Mouse (Mus musculus) spleen, adult 2 months (tissue): ENCODE results near the gene Fxyd5.

Experiments used
- CTCF ChIP-seq: fragments of 200-500 bp; IDR thresholded peaks from 2 replicates; pipeline ENCODE4 v1.5.1; 2011; ENCODE audit warnings: mild to moderate bottlenecking, inconsistent platforms; ENCODE audit not compliant: insufficient read depth, insufficient read length, insufficient replicate concordance; ENCODE audit errors: extremely low read depth
- POLR2A ChIP-seq: fragments of 200-500 bp; IDR thresholded peaks from 2 replicates; pipeline ENCODE4 v1.6.1; 2011; ENCODE audit warnings: low read depth, low read length, inconsistent platforms

DNA sequence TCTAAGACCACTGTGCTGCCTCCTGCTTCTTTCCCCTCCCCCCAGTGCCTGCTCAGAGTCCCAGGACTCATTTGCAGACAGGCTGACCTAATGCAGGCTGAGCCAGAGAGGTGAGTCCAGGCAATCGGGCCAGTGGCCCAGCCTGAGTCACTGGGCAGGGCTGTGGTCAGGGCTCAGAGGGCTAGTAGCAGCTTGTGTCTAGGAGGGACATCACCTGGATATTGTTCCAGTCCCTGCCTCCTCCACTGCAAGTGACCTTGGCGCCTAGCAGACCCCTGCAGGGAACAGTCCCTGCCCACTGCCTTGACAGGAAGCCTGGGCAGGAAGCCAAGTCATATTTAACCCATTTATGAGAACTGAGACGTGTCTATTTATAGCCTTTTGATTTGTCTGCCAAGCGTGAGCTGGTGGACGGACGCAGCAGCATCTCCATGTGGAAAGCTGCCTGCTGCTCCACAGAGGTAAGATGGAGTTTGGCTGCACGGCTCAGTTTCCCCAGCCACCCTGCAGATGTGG lies 41.7 kb downstream of the Fxyd5 start:
- no peak for TF ChIP-seq CTCF
- TF ChIP-seq POLR2A, result no peak; the same call in 1 of the 2 replicates
